Mouse (Mus musculus): ENCODE measurements around the gene Dnmt1. TPM values are rescaled to one million over a fixed set of nuclear protein-coding genes. Genes with fewer than 3 reads are reported as not detected.

Gene Dnmt1
- polyA plus RNA-seq, 1 experiment from 2014 or later = 67.7 TPM

DNA sequence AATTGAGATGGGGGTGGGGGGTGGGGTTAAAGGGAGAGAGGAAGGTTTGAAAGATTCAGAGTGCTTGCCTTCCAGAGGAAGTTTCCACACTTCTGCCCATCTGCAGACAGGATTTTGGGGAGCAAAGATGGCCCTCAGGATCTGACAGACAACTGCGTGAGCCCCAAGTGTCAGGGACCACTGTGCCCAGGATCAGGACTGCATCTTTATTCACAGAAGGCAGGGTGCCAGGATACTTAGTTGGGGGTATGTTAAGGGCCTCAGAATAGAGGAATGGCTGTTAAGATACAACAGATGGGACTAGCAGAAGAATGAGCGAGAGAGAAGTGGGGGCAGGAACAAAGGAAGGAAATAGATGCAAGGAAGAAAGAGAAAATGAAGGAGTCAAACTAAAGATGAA, 73.1 kb downstream of the Dnmt1 start:
- Histone ChIP-seq H3K4me3 (ENCODE audit: low read depth, low read length) (no peak overlapping the region), H3K9ac (ENCODE audit: low read depth, low read length) (no peak overlapping the region), H3K4me1 (ENCODE audit: control insufficient read depth, insufficient read depth, low read length) (peaks cover 9% of the 10 kb centered on the region), H3K27me3 (ENCODE audit: control insufficient read depth, insufficient read depth, low read depth, low read length) (no peaks in the 10 kb centered on the region), H3K36me3 (ENCODE audit: control insufficient read depth, insufficient read depth, low read length) (peaks cover 22% of the 10 kb centered on the region), H3K9me3 (replicated peaks; ENCODE audit: control insufficient read depth, low read length, poor library complexity, severe bottlenecking) (no peaks in the 10 kb centered on the region), H3K27ac (ENCODE audit: low read length) (no peak overlapping the region), H3K4me2 (ENCODE audit: low read length) (no peak overlapping the region)
- 86% methylated on average over 2 of the region's 2 CpGs for WGBS
- no peak for ATAC-seq

DNA sequence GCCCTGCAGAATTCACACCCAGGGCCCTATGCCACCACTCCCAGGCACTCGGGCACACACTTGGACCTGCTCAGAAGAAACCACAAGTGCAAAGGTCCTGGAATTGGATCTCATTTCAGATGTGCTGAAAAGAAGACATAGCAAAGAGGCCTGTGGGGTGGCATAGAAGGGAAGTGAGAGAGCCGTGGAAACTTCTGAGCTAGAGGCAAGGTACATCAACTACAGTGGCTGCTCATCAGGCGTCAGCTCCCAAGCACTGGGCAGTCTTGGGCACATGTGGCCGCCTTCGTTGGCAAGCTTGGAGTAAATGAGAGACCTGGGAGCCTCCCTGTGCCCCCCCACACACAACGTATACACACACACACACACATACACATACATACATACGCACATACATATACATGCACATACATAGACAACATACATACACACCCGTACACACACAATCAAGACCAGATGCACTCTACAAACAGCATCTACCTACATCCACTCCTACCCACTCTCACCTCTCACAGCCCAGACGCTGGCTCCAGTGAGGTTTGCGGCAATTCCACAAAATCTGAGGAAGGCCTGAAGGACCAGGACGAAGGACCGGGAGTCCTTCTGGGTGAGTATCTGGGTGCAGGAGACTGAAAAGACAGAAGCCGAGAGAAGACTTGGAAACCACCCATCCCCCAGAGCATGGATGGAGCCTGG, 80.4 kb downstream of the Dnmt1 start, which contains the start of gene Angptl6:
Gene Angptl6 (minus strand): TSS at position 631 of the 696 bp plus-strand sequence.
- 93% methylated on average over 13 of the region's 13 CpGs for WGBS
- Histone ChIP-seq H3K36me3 (ENCODE audit: control insufficient read depth, insufficient read depth, low read length) (no peaks in the 10 kb centered on the region), H3K4me2 (ENCODE audit: low read length) (peak within 1 kb of the TSS; percentile 71), H3K9ac (ENCODE audit: low read depth, low read length) (peak within 1 kb of the TSS; percentile 74), H3K27ac (ENCODE audit: low read length) (peak within 1 kb of the TSS; percentile 96), H3K27me3 (ENCODE audit: control insufficient read depth, insufficient read depth, low read depth, low read length) (no peaks in the 10 kb centered on the region), H3K4me1 (ENCODE audit: control insufficient read depth, insufficient read depth, low read length) (peaks cover 5% of the 10 kb centered on the region), H3K4me3 (ENCODE audit: low read depth, low read length) (peak within 1 kb of the TSS; percentile 48), H3K9me3 (replicated peaks; ENCODE audit: control insufficient read depth, low read length, poor library complexity, severe bottlenecking) (no peaks in the 10 kb centered on the region)
- ATAC-seq = no peak

GRCm38 (mm10) chr9:20878710-20879065, 81.0 kb downstream of the Dnmt1 start:
- peaks cover 5% of the 10 kb centered on the region for H3K4me1 ChIP-seq (ENCODE audit: control insufficient read depth, insufficient read depth, low read length)
- H3K9me3 ChIP-seq (replicated peaks; ENCODE audit: control insufficient read depth, low read length, poor library complexity, severe bottlenecking) = no peaks in the 10 kb centered on the region
- 20% methylated on average over 10 of the region's 10 CpGs for WGBS
- H3K4me2 ChIP-seq (ENCODE audit: low read length) = peak overlapping the region; percentile 71
- peak overlapping the region; percentile 74 for H3K9ac ChIP-seq (ENCODE audit: low read depth, low read length)
- H3K27ac ChIP-seq (ENCODE audit: low read length) = peak overlapping the region; percentile 96
- no peaks in the 10 kb centered on the region for H3K36me3 ChIP-seq (ENCODE audit: control insufficient read depth, insufficient read depth, low read length)
- peak overlapping the region; percentile 48 for H3K4me3 ChIP-seq (ENCODE audit: low read depth, low read length)
- peak; percentile 18 for ATAC-seq
- H3K27me3 ChIP-seq (ENCODE audit: control insufficient read depth, insufficient read depth, low read depth, low read length) = no peaks in the 10 kb centered on the region

GRCm38 (mm10) chr9:20878041-20878709, 81.5 kb downstream of the Dnmt1 start:
- H3K36me3 ChIP-seq (ENCODE audit: control insufficient read depth, insufficient read depth, low read length) = peaks cover 3% of the 10 kb centered on the region; the same call in 1 of the 2 replicates
- peaks cover 5% of the 10 kb centered on the region for H3K4me1 ChIP-seq (ENCODE audit: control insufficient read depth, insufficient read depth, low read length)
- H3K27me3 ChIP-seq (ENCODE audit: control insufficient read depth, insufficient read depth, low read depth, low read length) = no peaks in the 10 kb centered on the region
- peak; percentile 95 for ATAC-seq
- H3K9me3 ChIP-seq (replicated peaks; ENCODE audit: control insufficient read depth, low read length, poor library complexity, severe bottlenecking) = no peaks in the 10 kb centered on the region
- H3K4me2 ChIP-seq (ENCODE audit: low read length) = peak overlapping the region; percentile 71
- WGBS = under 1% methylated on average over 69 of the region's 69 CpGs
- H3K9ac ChIP-seq (ENCODE audit: low read depth, low read length) = peak overlapping the region; percentile 74
- peak overlapping the region; percentile 48 for H3K4me3 ChIP-seq (ENCODE audit: low read depth, low read length)
- H3K27ac ChIP-seq (ENCODE audit: low read length) = peak overlapping the region; percentile 96

DNA sequence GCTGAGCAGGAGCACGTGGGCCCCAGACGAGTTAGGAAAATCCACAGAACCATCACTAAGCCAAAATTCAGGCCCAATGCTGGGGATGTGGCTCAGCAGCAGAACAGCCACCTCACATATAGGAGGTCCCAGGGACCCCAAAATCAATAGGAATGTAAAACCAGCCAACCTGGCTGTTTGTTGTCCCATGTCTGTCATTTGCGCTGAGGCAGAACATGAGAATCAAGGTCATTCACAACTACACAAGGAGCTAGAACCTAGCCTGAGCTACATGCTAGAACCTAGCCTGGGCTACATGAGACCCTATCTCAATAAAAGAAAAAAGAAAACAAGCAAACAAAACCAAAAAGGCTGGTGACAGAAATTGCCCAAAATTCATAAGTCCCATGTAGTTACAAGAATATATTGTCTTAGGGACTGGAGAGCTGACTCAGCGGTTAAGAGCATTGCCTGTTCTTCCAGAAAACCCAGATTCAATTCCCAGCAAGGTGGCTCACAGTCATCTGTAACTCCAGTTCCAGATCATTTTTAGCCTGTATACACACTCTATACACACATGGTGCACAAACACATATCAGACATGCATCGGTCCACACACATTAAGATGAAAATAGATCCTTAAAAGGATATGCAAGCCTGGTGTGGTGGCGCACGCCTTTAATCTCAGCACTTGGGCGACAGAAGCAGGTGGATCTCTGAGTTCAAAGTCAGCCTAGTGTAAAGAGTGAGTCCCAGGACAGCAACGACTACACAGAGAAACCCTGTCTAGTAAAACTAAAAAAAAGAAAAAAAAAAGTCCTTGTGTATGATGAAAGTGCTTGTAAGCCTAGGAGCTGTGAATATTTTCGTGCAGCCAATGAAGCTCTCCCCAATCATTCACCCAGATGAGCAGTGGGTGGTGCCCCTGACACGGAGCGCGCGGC, 82.3 kb downstream of the Dnmt1 start:
- H3K9ac ChIP-seq (ENCODE audit: low read depth, low read length) = peak overlapping the region; percentile 43
- H3K27me3 ChIP-seq (ENCODE audit: control insufficient read depth, insufficient read depth, low read depth, low read length) = no peaks in the 10 kb centered on the region
- WGBS = 38% methylated on average over 14 of the region's 14 CpGs
- peaks cover 5% of the 10 kb centered on the region for H3K4me1 ChIP-seq (ENCODE audit: control insufficient read depth, insufficient read depth, low read length)
- peak; percentile 20 for ATAC-seq
- peak overlapping the region; percentile 48 for H3K4me3 ChIP-seq (ENCODE audit: low read depth, low read length)
- no peaks in the 10 kb centered on the region for H3K9me3 ChIP-seq (replicated peaks; ENCODE audit: control insufficient read depth, low read length, poor library complexity, severe bottlenecking)
- peak overlapping the region; percentile 66 for H3K4me2 ChIP-seq (ENCODE audit: low read length)
- H3K36me3 ChIP-seq (ENCODE audit: control insufficient read depth, insufficient read depth, low read length) = peaks cover 3% of the 10 kb centered on the region; the same call in 1 of the 2 replicates
- peak overlapping the region; percentile 62 for H3K27ac ChIP-seq (ENCODE audit: low read length)

DNA sequence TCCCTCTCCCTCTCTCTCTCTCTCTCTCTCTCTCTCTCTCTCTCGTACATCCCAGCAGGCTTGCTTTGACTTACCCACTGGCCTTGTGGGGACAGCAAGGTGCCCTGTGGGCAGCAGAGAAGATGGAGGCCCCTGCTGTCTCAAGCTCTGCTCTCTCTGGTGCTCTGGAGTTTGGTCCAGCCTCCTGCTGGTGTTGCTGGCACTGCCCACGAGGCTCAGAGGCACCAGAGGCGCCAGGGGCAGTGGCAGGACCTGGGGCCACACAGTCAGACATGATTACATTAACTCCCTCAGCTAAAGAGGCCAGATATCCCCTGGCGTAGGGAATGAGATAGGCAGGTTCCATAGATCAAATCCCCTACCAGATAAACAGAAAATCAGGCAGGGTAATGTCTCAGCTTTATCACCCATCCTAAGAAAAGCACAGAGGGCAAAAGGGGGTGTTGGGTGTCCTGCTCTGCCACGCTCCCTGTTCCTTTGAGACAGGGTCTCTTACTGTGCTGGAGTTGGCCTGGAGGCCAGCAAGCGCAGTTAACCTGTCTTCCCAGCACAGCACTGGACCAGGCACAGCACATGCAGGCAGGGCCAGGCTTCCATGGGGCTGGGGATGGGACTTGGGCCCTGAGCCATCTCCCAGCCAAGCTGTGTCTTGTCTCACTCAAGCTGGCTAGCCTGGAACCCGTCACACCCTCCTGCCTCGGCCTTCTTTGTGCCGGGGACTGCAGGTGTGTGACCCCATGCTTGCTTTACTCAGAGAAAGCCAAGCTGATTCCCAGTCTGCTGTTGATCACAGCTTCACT, 83.2 kb downstream of the Dnmt1 start:
- 73% methylated on average over 8 of the region's 9 CpGs for WGBS
- no peak for ATAC-seq
- Histone ChIP-seq H3K27me3 (ENCODE audit: control insufficient read depth, insufficient read depth, low read depth, low read length) (no peaks in the 10 kb centered on the region), H3K36me3 (ENCODE audit: control insufficient read depth, insufficient read depth, low read length) (peaks cover 3% of the 10 kb centered on the region; the same call in 1 of the 2 replicates), H3K4me1 (ENCODE audit: control insufficient read depth, insufficient read depth, low read length) (peaks cover 5% of the 10 kb centered on the region), H3K9me3 (replicated peaks; ENCODE audit: control insufficient read depth, low read length, poor library complexity, severe bottlenecking) (no peaks in the 10 kb centered on the region), H3K9ac (ENCODE audit: low read depth, low read length) (0 out of 2 replicates have a peak overlapping the region, but pooled peaks have one; percentile 15), H3K27ac (ENCODE audit: low read length) (no peak overlapping the region), H3K4me3 (ENCODE audit: low read depth, low read length) (no peak overlapping the region), H3K4me2 (ENCODE audit: low read length) (no peak overlapping the region)

GRCm38 (mm10) chr9:20875021-20875790, 84.5 kb downstream of the Dnmt1 start:
- Histone ChIP-seq H3K36me3 (ENCODE audit: control insufficient read depth, insufficient read depth, low read length) (peaks cover 3% of the 10 kb centered on the region; the same call in 1 of the 2 replicates), H3K9ac (ENCODE audit: low read depth, low read length) (no peak overlapping the region), H3K4me2 (ENCODE audit: low read length) (no peak overlapping the region), H3K27me3 (ENCODE audit: control insufficient read depth, insufficient read depth, low read depth, low read length) (peaks cover 4% of the 10 kb centered on the region), H3K9me3 (replicated peaks; ENCODE audit: control insufficient read depth, low read length, poor library complexity, severe bottlenecking) (no peaks in the 10 kb centered on the region), H3K27ac (ENCODE audit: low read length) (no peak overlapping the region), H3K4me1 (ENCODE audit: control insufficient read depth, insufficient read depth, low read length) (peaks cover 5% of the 10 kb centered on the region), H3K4me3 (ENCODE audit: low read depth, low read length) (no peak overlapping the region)
- 65% methylated on average over 23 of the region's 23 CpGs for WGBS
- no peak for ATAC-seq

All from midbrain, embryonic 16.5 days (tissue).